Mouse (Mus musculus): ENCODE measurements around the gene Cd276.

The Cd276 gene

GRCm38 (mm10) chr9:58549694-58550093 lies 5.5 kb downstream of the Cd276 start:
- DNase-seq: no peak

- no peak for DNase-seq
Measured at GRCm38 (mm10) chr9:58548897-58549296, 6.3 kb downstream of the Cd276 start.

DNA sequence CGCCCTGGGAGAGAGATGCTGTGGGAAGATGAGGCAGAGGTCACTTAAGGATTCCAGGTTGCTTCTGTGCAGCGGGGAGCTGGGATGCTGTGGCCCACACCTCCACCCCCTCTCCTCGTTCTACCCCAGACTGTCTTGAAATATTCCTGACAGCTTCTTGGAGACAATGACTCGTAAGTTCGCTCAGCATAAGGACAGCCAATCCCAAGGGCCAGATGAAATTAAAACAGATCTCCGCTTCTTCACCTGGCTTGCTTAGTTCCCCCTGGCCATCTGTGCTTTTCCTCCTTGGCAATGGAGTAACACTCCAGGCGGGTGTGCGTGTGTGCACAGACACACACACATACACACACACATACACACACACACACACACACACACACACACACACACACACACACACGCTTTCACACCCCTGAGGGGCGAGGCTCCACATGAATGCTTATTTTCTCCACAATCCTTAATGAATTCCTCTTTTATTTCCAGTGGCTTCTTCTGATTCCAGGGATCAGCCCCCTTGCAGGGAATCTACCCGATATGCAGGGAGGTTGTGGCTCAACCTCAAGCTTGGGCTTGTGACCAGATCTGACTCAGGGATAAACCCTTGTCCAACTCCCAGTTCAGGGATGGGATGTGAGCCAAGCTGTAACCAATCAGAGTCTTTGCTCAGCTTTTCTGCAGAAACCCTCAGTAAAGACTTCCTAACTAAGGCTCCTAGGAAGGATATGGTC lies 8.4 kb downstream of the Cd276 start:
- DNase-seq: no peak

- DNase-seq: no peak
Measured at GRCm38 (mm10) chr9:58545428-58545827, 9.8 kb downstream of the Cd276 start.

GRCm38 (mm10) chr9:58544879-58545324 lies 10.3 kb downstream of the Cd276 start:
- DNase-seq: no peak

DNA sequence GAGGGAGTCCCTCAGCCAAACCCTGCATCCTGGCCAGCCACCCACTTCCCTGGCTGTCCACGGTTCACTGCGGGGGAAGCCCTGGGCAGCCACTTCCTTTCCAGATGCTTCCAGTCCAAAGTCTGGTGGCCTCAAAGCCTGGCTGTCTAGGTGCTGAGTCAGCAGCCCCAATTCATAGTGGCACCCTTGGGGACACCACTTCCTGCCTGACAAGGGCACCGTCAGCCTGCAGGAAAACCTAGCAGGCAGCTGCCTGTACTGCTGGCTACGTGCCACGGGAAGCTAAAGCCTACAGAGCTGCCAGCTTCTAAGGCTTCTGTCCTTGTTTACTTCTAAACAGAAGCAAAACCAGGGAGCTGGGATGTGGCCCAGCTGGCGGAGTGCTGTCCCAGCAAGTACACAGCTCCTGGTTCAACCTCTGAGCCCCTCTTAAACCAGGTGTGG lies 13.3 kb downstream of the Cd276 start:
- peak; percentile 75 for DNase-seq

DNA sequence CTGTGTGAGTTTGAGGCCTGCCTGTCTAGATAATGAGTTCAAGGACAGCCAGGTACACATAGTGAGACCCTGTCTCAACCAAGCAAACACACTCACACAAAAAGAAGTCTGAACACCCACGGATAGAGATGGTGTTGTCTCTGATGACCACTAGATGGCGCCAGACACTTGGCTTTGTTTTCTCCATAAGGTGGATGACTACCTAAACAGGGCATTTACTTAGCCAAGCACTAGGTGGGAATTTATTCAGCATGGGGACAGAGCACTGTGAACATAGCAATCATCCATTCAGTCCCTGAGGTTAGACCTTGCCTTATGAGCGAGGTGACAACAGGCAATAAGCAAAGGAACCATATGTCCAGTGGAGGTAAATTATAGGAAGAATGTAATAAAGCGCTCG lies 15.4 kb downstream of the Cd276 start:
- DNase-seq: peak; percentile 60

GRCm38 (mm10) chr9:58537774-58538173 lies 17.5 kb downstream of the Cd276 start:
- DNase-seq: no peak

DNA sequence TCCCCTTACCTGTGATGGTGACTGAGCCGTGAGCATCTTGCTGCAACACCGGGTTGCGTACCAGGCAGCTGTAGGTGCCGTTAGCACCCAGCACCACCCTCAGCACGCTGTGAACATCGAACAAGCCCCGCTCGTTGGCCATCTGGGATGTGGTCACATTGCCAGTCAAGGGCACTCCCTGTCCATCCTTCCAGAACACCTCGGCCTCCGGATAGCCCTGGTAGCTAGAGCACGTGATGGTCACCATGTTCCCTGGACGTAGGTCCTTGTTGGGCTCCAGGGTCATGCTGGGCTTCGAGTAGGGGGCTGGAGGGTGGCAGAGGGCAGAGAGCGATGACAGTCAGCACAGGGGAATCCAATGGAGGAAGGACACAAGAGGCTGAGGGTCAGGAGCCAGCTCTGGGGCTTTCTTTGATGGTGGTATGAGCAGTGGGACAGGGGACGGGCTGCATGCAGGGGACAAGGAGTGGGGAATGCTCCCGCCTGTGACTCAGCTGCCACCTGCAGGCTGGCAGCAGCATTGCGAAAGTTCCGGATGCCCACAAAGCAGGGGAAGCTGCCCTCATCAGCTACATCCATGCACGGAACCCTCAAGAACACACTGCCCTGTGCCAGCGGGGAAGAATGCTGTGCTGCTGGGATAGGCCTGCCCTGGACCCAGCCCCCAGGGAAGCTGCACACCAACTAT lies 19.6 kb downstream of the Cd276 start:
- DNase-seq: peak; percentile 56

DNA sequence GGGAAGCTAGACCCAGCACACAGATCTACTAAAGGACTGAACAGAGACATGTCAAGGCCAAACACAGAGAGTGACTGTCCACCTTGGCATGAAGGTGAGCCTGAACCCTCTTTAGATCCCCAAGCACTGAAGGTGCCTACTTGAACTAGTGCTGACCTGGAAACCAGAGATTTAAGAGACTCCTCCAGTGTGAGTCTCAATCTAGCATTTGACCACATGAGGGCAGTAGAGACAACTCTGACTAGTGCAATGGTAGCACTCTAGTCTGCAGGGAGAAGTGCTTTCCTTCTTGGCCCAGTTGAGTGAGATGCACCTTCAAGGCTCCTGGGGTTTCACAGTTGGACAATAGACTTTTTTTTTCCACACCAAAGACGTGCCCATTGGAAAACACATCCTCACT lies 20.5 kb downstream of the Cd276 start:
- peak; percentile 60 for DNase-seq

DNA sequence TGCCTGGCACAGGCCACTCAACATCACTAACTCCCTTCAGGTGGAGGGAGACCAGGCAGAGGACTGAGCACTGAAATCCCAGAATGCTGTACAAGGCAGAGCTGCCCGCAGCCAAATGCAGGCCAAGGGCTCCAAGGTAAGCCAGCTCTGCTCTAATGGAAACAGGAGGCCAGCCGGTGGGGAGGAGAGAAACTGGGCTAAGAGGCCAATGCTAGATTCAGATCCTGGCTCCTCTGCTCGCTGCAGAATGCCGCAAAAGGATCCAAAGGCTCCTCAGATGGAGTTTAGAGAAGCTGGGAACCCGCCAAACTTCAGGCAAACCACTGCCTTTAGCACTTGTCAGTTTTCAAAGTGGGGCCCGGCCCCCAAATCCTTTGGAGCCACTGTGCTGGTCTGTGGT lies 21.9 kb downstream of the Cd276 start:
- no peak for DNase-seq

DNA sequence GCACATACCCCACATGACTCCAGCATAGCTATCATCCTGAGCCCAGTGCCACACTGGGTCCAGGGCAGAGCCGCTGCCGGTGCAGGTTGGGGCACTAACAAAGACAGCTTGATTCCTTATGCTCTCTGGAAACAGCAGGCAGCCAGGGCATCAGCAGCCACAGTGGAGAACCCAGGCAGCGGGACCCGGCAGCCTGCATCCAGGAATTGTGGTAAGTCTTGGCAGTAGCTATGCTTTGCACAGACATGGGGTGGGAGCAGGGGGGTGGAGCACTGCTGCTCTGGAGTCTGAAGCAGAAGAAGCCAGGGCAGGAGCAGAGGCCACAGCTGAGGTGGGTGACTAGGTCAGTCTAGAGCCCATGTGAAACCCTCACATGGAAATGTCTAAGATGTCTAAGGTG lies 23.0 kb downstream of the Cd276 start:
- DNase-seq: no peak

DNA sequence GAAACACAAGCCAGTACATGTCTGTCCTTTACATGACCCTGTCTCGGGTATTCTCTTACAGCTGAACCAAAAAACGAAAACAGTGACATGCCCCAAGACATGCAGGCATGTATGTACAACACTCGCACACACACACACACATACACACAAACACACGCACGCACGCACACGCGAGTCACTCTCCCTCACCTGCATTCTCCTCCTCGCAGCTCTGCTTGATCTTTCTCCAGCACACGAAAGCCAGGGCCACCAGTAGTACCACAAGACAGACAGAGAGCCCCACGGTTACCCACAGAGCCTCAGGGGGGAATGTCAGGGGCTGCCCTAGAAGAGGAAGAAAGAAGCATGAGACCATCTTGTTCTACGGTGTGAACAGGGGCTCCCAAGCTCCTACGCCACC lies 24.8 kb downstream of the Cd276 start:
- no peak for DNase-seq

GRCm38 (mm10) chr9:58527841-58528240 lies 27.4 kb downstream of the Cd276 start:
- no peak for DNase-seq

DNA sequence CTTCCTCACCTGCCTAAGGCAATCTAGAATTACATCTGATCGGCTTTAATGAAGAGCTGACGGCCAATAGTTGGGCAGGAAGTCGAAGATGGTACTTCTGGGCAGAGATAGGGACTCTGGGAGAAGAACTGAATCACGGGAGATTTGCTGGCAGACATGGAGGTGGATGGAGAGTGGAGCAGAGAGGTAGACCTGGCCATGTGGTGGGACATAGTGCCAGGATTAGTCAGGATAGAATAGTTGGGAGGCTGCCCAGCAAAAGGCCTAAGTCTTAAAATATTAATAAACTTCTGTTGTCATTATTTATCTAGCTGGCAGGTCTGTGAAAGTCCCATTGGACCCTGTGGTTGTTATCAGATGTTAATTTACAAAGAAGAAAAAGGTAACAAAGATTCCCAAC lies 30.1 kb downstream of the Cd276 start:
- DNase-seq: no peak

- DNase-seq: no peak
Measured at GRCm38 (mm10) chr9:58521883-58522423, 33.3 kb downstream of the Cd276 start.

DNA sequence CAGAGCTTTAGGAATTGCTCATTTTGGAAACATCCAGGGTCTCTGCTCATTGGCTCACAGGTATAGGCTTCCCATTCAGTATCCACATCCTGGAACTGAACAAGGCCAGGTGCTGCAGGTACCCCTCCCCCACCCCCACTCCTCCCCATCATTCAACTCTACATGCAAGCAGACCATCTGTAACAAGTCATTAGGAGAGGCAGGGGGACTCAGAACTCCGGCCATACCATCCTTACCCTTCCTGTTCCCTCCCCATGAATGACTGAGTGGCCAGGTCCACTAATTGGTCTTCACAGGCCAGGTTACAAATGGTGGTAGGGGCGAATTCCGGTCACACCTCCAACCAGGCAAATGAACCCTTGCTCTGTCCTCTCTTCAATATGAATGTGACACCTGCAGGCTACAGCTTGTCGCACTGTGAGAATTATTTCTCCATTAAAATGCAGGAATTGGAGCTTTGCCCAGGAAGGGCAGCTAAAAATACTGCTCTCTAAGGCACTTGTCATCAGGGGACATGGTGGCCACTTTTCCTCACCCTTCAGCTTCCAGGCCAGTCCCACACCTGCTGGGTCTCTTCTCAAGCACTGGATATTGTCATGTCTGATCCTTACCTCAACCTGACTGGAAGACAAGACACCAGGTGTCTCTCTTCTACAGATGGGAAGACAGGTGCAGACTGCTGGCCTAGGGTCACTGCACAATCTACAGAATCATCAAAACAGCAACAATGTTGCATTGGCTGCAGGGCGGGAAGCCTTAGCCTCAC lies 34.2 kb downstream of the Cd276 start:
- no peak for DNase-seq

DNA sequence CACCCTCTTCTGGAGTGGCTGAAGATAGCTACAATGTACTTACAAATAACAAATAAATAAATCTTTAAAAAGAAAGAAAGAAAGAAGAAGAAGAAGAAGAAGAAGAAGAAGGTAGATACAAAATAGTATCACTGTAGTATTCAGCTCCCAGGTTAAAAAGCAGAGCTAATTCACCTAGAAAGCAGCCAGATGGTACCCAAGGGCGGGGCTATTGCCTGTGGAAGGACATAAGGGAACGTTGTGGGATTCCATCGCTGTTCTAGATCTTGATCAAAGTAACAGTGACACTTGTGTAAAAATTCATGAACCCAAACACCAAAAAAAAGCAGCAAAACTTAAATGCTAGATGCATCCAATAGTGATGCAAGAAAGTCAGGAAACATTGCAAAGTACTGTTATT lies 35.3 kb downstream of the Cd276 start:
- DNase-seq: no peak

- peak; percentile 31 for DNase-seq
Measured at GRCm38 (mm10) chr9:58517866-58518750, 37.1 kb downstream of the Cd276 start.

DNA sequence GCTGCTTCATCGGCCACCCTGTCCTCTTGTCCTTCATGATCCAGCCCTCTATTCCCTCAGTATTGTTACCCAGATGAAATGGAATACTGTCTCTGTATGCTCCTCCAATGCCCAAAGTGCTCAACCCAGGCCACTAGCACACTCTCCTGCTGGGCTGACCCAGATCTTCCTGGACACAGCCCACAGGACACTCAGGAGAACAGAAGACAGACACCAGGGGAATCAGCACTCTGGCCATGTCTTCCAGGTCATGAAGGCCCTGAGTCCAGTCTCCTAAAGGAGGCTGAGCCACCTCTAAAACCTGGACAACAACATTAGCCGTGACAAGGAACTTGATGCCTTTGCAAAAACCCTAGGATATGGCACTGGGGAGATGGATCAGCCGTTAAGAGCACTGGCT lies 38.8 kb downstream of the Cd276 start:
- DNase-seq: no peak

DNA sequence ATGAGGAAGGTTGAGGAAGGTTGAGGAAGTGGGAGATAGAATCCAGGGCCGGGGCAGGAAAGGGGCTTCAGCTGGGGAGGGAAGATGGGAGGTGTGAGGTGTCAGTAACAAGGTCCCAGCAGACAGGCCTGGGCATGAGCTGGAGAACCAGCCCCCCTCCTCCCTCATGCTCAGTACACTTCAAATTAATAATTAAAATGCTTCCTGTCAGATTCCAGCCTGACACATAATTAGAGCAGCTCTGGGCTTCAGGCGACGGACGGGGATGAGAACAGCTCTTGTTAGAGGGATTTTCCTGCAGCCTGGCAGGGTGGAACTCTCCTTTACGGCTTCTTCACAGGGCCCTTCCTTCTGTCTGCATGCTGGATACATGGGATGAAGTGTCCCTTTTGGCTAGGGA lies 41.5 kb downstream of the Cd276 start:
- DNase-seq: no peak

DNA sequence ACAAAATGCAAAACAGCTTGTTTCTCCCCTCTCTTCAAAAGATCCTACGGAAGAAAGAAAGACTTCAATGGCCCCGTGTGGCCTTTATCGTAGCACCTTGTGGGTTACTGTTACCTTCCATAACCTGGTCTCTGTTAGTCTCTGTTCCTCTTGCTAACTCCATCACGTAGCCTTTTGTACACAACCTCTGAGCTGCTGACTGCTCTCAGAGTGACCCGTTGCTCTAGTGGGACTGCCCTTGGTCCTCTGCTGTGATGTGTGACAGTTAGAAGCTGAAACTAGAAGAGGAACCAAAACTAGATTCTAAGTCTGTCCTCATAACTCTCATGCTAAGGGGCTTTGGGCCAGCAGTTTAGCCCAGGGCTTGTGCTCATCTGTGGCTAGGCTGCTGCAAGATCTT lies 44.8 kb downstream of the Cd276 start:
- DNase-seq: no peak
